Mouse (Mus musculus): ENCODE measurements at regions not wholly inside any gene's neighbourhood (a gene's known extent, or its start where the extent isn't known, plus 50 kb on each side); places are given as distances from the start of the nearest gene placed in this dataset.
"Not testable (repeated sequence)": the region's sequence is repeated elsewhere in the genome, so short reads cannot be mapped to it uniquely, and the experiment has no call there.

DNA sequence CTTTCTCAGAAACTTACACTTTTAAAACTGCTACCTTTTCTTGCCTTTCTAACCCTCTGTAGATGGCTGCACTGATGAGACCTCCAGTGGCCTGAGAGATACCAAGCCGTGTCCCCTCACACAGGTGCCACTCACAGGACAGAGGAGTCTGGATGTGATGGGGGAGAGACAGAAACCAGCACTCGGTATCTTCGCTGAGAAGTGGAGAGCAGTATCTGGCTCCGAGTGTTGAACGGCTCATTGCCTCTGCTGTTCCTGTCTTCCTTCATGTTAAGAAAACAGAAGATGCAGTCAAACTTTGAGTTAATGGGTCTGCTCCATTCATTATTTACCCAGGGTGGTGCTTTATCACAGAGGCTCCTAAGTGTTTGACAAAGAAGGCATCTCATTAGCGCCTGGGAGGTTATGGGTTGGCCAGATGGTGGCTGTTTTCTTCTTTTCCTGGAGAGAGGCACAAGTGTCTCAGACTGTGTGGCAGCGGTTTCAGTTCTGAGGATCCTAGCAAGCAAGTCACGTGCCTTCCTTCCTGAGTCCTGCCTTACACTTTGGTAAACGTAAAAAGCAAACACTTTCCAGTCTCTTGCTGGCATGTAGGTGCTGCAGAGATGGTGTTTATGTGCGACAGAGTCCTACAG lies 248.6 kb downstream of the Sec16b start:
- DNase-seq = no peak

DNA sequence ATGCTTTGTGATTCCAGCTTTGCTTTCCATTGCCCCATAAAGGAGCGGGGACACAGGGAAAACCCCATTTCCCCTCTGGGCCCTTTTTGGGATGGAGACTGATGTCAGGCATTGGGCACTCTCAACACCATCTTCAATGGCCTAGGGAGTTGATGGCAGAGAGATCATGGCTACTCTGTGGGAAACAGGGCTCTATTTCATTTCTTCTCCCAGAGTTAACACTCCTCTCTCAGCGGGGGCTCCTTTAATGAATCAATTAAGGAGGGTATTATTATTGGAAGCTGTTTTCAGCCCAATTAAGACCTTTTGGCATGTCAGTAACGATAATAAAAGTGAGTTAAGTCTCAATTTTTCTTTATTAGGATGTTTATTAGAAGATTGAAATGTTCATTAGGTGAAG lies 250.4 kb downstream of the Sec16b start:
- no peak for DNase-seq

DNA sequence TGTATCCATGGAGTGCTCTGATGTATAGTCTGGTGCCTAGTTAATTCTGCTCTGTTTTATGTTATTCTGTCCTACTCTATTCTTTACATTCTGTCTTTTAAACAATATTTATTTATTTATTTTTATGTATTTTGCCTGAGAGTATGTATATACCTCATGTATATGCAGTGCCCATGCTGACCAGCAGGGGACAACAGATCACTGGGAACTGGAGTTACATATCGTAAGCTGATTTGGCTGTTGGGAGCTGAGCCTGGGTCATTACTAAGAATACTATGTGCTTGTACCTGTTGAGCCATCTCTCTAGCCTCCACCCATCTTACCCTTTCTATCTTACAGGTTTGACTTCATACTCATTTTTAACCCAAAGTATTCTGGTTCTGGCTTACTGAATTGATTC lies 251.8 kb downstream of the Sec16b start:
- DNase-seq = no peak

DNA sequence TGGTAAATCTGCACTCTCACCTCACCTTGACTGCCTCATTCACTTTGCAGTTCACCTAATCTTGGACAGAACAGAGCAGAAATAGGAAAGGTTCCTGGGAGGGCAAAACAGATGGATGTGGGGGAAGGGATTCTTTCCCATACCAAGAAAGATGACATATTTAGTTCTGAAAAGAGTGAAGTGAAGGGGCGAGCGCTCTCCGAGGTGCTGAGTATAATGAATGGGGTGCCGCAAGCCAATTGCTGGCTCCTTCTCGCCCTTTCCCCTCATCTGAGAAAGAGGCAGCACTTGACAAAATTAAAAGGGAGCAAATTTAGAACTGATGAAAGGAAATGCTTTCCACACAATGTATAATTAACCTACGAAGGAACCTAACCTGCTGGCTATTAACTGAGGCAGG lies 261.7 kb downstream of the Sec16b start:
- no peak for DNase-seq

DNA sequence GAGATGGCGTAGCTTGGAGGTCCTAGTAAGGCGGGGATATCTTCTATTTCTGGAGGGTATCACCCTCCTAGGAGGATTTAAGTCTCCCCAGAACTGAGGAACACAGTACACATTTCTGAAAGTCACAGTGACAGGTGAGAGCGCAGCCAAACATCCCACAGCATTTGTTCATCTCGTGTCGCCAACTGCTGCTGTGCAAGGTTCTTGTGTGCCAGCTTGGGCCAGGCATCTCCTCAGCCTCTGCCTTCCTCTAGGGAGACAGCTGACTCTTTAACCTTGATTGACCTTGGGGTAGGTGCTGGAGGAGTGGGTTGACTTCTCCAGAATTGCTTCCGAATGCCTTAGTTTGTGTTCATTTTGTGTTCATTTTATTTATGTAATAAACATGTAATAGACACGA lies 291.2 kb downstream of the Sec16b start:
- DNase-seq = no peak

DNA sequence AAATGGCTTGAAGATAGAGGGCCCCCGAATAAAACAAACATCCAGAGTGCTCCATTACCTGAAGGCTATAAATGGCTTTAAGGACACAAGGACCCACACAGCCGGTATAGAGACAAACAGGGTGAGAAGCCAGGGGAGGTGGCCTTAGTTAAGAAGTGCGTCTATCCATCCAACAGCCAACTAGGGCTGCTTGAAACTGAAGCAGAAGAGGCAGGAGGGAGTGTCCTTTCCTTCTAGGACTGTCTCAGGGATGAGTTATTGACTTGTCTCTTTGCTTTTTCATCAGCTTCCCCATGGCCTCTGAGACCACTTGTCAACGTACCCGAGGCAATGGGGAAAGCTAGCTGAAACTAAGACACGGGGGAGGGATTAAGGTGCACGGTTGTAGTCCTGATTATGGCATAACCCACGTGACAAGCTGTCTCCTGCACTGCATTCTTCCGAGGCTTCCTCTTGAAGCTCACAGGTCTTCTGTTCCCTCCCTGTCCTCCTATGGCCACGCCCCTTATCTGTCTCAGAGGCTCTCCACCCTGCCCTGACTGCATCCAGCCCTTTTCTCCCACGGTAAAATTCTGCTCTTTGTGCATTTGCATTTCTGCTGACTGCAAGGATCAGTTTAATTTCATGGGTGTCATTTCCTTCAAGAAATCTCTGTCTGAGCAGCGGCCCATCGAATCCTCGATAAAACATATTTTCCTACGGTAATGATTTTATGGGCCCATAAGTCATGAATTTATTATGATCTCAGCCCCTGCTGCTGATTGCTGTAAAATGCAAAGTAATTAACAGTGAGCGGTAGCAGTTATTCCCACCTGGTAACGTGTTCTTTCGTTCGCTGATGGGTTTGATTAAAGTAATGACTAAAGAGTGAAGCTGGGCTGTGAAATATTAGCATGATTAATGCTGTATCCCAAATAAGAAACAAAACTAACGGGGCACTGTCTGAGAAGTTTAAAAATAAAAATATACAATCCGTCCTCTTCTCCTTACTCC lies 292.3 kb downstream of the Sec16b start:
- DNase-seq = no peak

DNA sequence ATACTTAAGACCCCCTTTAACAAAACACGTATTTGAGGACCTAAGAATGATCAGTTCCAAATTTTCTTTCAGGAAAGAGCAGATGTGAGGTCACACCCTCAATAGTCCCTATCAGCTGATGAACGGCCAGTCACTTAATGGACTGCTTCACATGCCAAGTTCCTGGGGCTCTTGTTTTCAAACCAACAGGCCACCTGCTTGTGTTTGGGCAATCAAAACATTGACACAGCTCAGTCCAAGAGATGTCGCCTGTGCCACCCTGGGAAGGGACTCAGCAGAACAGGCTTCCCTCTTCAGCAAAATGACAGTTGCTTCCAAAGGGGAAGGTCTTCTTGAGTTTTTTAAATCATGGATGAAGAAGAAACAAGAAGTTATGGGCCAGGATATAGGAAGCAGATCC lies 294.6 kb downstream of the Sec16b start:
- DNase-seq = no peak

DNA sequence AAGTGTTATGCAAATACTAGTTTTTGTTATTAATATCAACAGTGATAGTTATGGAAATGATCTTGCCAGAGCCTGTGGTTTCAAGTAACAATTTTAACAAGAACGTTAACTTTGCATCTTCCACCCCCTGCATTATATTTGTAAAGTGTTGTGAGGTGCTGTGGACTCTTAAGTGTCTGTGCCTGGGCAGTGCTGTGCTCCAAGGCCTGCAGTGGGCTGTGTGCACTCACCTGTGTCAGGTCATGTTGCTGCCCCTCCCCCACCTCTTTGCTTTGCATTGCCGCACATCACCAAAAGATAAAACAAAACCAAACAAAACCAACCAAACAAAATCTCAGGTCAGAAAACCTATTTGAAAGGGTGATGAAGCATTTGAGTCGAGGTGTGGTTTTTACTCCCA lies 297.7 kb downstream of the Sec16b start:
- no peak for DNase-seq

DNA sequence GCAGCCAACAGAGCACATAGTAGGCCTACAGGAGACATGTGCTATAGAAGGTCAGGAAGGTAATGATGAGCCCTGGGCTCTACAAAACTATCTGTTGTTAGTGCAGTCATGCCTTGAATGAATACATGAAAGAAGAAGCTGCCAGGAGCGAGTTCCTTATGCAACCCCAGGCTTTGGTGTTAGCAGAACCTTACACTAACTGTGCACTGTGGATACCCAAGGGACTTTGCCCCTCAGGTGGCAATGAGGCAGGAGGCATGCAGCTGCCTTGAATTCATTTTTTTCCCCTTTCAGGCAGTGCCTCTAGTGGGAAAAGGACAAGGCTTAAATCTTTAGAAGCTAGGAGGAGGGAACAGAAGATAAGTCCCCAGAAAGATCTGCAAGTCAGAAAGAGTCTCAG lies 299.8 kb downstream of the Sec16b start:
- DNase-seq = no peak

DNA sequence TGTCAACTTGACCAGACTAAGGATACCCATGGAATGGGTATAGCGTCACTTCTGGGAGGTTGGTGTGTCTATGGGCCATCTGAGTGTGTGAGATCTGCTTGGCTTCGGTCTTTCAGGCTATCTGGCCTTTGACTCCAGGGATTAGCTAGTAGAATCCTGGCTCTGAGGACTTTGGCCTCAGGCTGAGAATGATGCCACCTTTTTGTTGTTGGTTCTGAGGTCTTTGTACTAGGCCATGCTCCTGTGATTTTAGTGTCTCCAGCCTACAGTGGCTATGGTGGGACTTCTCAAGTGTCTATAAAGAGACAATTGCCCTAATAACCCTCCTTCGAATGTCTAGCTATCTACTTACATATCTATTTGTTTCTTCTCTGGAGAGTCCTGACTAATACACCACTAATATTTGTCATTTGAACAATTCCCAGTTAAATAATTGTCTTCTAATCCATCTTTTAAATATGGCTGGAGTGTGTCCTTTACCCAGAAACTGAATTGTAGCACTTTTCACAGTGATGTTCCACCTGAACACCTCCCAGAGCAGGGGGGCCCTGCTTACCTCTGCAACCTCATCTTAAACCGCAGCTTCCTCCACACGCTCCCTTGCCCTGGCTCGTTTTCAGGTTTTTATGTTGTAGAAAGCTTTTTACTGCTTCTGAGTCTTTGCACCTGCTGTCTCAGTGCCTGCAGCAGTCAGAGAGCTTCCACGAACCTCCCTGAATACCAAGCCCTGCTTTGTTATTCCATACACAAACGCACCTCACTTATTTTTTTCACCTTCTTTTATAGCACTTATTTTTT lies 303.3 kb downstream of the Sec16b start:
- DNase-seq = no peak

DNA sequence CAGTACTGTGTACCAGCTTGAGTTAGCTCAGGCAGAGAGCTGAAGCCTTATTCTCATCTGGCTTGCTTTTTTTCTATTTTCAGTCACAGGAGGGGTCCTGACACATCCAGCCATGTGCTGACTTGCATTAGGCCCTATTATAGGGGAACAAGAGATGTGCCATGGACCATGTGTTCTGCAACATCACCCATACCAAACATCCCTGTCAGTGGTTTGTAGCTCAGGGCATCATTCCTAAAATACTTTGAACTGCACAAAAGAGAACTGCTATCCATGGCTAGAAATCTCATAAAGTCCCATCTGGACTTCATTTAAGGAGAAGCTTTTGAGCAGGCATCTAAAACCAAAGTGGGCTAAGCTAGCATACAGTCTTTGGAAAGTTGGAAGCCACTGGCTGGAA lies 304.1 kb downstream of the Sec16b start:
- DNase-seq = no peak

DNA sequence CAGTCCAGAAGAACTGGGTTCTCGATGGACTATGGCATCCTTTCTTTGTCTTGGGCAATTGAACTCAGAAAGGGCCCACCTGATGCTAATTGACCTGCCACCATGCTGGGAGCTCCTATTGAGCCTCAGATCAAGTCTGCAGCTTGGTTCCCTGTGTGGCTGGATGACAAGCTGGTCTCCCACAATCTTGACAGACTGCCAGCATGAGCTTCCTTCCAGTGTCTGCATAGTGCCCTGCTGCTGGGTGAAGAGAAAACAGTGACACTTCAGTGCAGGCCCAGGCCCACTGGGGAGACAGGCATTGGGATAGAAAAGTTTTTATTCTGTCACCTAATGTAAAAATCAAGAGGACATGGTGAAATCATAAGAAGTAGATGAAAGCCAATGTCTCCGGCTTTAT lies 321.4 kb downstream of the Sec16b start:
- no peak for DNase-seq

DNA sequence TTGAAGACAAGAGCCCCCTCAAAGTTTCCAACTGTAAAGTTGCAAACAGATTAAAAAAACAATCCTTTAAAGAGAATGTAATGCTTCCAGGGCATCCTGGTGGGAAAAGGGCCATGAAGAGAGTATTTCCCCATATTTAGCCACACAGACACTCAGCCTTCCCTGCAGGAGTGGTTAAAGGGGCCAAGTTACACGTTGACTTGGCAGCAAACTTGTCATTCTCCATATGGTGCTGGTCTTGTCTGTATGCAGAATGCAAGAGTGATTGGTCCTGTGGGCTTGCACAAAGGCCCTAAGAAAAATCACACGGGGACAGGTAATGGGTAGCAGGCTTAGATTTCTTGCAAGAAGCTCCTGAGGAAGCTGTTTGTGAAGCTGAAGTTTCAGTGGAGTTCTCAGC lies 325.0 kb downstream of the Sec16b start:
- DNase-seq = no peak

DNA sequence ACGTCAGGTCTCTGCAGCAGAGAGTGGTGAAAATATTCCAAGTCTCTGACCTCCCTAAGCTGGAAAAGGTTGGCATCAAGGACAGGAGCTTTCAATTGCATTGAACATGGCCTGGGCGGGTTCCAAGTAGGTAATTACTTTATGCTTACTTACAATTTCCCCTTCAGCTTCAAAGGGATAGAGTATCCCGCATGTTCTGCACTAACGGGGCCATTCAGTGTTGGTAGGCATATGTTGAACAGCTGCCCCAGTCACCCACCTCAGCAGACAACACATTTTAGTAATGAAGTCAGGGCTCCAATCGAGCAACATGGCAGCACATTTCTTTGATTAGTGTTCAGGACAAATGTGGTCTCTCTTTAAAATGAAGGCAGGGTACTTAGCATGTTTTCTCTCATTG lies 366.2 kb downstream of the Sec16b start:
- DNase-seq = no peak

DNA sequence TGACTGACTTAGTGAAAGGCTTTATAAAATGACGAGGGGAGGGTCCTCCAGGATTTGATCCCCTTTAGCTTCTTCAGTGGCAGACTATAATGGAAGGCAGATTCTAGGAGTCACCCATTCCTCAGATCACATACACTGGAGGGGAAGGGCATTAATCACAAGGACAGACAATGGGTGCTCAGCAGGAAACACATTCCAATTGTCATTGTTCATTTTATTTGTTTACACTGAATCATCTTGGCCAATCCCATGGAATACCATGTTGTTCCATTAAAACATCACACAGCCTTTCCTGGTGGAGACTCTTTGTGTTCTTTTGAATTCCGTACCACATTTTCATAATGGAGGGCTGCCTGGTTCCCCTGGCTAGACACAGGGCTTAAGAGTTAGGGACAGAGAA lies 368.5 kb downstream of the Sec16b start:
- no peak for DNase-seq

DNA sequence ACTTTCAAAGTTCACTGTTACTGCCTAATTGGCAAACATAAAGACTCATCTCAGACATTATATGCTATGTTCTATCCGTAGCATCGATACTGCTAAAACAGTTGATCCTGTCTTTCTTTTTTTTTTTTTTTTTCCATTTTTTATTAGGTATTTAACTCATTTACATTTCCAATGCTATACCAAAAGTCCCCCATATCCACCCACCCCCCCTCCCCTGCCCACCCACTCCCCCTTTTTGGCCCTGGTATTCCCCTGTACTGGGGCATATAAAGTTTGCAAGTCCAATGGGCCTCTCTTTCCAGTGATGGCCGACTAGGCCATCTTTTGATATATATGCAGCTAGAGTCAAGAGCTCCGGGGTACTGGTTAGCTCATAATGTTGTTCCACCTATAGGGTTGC lies 370.6 kb downstream of the Sec16b start:
- DNase-seq = not testable (repeated sequence)

DNA sequence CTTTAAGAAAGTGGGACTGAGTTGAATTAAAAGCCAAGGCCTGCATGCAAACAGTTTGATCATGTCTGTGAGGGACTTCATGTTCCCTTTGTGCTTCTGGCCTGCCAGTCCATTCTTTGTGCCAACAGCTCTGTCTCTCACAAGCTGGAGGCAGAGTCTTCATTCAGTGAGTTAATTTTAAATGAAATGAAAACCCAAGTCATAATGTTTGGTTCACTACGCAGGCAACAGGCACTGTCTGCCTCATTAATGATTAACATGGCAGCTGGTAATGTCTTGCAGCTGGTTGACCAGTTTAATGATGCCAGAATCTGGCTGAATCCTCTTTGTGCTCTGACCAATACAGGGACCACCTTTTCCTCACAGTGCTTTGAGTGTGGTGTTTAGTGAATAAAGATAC lies 380.6 kb downstream of the Sec16b start:
- DNase-seq = no peak

DNA sequence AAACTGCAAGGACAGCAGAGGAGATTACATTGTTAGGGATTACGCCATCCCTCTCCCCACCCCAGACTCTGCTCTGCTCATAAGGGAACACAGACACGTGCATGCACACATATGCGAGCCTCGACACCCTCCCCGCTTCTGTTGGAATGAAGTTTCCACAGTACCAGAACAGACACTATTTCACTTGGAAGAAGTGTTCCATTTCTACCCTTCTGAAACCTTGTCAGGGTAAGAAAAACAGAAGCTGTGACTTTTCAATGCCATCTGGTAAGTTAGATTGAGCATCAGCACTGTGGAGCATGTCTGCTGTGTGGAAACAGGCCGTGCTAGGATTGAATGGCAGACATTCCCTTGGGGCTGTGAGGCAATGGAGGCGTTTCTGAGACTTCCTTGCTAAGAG lies 382.0 kb downstream of the Sec16b start:
- DNase-seq = no peak

DNA sequence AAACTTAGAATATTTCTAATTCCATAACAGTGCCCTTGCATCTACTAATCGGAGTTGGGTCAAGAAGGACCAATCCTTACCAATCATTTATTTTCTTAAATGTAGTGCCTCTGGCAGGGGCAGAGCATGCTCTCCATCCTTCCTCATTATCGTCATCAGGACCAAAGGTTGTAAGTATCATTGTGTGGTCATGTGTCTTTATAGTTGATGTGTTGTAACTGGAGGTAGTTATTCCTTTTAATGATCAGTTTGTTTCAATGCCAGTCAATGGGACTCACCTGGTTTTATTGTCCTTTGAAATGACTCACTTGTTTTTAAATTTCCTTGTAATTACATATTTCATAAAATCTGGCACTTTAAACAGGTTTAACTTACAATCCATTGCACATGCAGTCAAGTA lies 399.6 kb downstream of the Sec16b start:
- DNase-seq = no peak

DNA sequence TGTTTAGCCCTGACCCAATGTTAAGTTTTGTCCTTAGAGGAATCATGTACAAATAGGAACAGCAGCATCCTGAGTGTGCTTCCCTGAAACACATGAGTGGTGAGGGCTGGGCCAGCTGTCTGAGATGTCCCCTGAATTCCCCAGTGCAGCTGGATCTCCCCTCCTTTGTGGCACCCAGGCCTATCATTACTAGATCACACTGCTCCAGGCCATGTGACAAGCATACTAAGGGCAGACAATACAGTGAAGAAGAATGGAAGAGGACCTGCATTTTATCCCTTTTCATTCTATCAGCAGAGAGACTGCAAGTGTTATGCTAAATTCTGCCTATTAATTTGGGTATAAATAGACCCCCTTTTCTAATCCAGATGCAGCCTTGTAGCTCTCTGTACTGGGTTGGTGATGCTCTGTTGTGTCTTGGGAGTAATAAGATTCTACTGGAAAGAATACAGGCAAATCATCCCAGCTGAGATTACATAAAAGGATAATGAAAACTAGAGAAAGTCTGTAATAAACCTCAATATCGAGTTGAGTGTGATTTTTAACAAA lies 418.3 kb downstream of the Brinp2 start:
- DNase-seq = no peak

DNA sequence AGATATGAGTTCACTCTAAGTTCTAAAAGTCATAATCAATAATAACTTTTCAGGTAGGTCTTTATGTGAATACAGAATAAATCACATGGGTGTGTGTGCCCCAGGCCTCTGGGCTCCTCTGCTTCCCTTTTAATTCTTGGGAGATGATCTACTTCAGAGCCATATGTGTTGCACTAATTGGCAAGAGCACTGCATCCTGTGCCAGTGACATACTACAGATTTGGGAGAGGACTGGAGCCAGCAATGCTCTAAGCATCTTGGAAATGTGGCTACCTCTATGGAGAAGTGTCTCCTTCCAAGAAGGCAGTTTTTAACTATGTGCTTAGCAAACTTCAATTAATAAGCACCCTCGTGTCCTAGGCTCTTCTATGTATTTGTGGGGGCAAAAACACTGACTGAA lies 416.6 kb downstream of the Brinp2 start:
- no peak for DNase-seq

DNA sequence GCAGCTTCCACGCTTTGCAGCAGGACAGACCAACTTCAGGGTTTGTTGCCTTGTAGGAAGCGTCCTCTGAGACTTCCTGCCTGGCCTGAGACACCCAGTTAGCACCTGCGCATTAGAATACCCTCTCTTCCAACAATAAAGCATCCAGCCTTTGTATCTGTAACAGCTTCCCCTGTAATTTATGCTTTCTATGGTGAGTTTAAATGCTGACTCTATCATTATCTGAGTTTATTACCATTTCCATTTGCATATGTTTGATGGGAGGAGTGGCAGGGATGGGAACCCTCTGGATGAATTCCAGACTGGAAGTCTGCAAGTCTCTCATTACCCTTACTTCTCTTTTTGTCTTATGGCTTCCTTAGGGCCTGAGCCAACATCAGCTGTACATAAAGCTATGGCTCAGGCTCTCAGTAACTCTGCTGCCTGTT lies 415.8 kb downstream of the Brinp2 start:
- DNase-seq = no peak

DNA sequence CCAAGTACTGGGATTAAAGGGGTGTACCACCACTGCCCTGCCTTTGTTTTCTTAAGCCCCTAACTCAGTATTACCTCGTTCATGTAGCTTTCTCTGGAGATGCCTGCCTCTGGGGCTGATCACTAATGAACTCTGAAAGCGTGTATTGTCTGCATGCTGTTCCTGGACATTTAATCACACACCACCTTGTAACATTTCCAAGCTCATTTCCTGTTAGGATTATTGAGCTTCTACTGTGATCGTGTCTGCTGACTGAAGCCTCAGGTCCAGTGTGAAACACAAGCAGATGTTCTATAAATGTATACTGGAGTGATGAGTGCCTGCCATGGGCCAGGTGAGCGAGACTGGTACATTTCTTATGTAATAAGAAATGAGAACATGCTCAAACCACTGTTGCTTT lies 398.6 kb downstream of the Brinp2 start:
- no peak for DNase-seq

Measured in heart, adult 18-20 months (tissue).